Mouse (Mus musculus) kidney, postnatal 36 days (tissue): ENCODE data around the gene Wdtc1.

ENCODE experiments used
- DNase-seq, 2 experiments: peaks; one replicate each; pipeline ENCODE4 v3.0.0; 2021 to 2022; ENCODE audit warnings: mixed read lengths in 2 of 2

Wdtc1 gene

DNA sequence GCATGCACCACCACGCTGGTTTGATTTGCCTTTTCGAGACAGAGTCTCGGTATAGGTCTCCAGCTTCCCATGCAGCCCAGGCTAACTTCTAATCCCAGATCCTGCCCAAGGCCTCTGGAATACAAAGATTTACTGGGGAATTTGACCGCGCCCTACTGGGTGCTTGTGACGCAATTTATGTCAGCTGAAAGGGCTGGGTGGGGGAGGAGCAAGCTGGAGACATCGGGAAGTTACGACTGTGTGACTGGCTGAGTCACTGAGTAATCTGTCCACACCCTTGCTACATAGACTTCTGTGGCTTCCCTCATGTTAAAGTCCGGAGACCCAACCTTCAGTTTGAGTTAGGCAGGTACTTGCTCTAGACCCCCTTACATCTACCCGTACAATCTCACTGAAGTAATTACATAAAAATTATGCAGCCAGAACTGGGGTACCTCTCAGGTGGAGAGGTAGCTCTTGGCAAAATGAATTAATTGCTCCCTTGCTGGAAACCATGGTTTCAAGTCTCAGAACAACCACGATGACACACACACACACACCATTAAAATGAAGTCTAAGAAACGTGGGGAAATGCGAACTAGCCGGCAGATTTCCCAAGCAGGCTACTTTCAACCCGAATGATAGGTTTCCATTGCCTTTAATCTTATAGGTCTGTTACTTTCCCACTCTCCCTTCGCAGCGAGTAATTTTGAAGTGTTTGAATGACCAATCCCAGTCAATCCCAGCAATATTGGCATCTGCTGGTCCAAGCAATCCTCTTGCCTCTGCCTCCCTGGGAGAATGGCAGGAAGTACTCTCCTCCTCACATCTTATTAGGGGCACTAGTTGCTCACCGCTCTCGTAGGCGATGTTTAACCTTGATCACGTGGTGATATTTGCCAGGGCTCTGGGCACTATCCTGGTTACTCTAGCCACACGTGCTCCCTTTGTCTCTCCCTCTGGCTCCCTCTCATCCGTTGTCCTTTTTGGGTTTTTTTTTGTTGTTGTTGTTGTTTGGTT lies at the start of gene Wdtc1:
Gene Wdtc1, minus strand, starts transcription at position 115 of the 999 bp plus-strand sequence.
- DNase-seq: no peak

DNA sequence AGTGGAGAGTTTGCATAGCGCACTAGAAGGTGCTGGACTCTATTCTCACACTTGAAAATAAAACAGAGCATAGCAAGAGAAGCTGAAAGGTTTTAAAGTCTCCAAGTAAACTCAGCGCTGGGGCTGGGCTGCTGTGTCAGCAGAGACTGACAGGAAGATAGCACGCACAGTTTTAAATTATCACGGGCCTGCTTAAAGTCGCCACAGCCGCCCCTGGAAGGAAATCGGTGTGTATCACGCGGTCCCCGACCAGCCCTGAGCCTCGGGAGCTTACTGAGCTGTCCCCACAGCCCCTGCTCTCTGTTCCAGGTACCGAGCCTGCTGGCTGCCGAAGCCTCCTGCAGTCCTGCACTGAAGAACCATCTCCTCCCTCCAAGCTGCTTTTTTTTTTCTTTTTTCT lies 48.7 kb upstream of the Wdtc1 start:
- DNase-seq: no peak

DNA sequence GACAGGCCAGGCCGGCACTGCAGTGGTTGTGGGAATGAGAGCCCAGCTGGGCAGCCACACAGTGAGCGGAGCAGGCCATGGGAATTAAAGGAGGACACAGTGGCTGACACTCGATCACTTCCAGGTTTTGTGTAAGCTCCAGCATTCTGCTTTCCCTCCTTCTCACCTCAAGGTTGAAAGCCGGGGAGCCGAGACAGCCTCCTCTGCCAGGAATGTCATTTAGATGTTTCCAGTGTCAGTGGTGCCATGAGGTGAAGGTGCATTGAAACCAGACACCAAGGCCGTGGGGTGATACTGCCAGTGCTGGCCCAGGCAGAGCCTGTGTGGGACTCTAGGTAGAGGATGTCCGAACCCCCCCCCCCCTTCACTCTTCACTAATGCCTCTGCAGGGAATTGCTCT lies 46.8 kb upstream of the Wdtc1 start:
- no peak for DNase-seq

DNA sequence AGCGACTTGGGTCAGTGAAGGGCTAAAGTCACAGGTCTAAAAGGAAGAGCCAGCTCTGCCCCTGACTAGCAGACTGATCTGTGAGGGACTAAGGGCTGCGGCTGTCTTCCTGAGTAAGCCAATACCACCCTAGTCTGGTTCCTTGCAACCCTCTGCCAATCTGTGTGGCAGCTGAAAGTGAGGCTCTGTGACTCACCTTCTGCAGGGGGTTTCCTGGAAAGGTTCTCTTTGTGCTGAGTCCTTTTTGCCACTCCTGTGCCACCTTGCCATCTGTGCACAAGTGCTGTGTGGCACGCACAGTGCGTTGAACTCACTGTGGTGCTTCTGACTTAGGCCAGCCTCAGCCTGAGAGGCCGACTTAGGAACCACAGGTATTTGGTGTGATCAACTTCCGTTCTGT lies 46.2 kb upstream of the Wdtc1 start:
- no peak for DNase-seq

DNA sequence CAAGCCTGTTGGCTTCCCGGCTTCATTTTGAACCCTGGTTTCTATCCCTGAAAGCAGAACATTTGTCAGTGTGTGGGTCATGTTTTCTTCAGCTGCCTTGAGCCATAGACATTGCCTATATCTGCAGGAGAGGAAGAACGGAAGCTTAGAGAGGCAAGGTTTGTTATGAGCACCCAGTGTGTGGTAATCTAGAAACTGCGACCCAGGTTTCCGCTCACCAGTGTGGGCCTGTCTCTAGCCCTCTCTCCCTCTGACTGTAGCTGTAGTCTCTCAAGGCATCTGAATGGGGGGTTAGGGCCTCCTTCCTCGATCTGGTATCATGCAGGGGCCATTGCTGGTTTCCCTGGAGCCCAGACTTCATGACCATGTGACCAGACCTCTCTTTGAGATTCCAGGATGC lies 45.3 kb upstream of the Wdtc1 start:
- no peak for DNase-seq

DNA sequence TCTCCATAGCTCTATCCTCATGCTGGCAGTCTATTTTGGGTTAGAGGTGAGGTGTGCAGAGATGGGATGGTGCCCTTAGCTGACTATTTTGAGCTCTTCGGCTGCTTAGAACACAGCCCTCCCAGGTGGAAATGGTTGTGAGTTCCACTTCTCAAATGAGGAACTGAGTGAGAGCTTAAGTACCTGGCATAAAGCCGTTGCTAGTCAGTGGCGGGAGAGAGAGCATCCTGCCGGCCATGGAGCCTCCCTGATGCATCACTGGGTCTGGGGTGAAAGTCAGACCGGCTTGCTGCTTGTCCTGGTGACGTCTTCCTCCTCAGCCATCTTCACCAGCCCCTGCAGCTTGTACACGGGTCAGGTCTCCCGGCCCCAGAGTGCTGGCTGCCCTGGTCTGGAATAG lies 44.7 kb upstream of the Wdtc1 start:
- DNase-seq: no peak

DNA sequence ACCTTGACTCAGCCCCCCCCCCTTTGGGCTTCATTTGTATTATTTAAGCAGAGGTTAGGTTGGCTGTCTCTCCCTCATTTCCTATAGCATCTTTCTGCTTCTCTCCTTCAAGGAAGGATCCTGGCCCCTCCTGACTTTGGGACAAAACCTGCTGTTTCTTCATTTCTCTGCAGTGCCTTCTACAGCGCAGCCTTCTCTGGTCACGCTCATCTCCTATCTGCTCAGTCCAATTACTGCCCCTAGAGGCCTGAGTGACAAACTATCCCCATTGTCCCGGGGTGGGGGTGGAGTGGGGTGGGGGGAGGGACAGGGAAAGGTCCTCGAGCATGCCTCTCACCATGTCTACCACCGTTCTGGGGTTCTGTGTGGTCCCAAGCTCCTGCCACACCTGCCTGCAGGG lies 44.0 kb upstream of the Wdtc1 start:
- DNase-seq: no peak

DNA sequence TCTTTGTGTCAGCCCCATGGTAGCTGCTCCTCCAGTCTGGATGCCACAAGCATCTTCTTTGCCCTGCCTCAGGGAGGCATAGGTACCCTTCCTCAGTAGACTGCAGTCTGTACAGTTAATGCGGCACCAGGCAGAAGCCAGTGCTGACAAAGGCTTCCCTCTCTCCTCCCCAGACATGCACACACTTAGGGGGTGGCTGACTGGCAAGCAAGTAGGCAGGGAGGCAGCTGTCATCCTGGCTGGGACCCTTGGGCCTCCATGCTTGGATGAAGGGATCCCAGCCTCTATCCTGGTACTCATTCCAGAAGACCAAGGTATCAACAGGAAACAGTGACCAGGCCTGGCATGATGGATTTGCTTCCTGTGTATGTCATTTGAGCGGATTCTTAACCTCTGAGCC lies 42.8 kb upstream of the Wdtc1 start:
- DNase-seq: no peak

DNA sequence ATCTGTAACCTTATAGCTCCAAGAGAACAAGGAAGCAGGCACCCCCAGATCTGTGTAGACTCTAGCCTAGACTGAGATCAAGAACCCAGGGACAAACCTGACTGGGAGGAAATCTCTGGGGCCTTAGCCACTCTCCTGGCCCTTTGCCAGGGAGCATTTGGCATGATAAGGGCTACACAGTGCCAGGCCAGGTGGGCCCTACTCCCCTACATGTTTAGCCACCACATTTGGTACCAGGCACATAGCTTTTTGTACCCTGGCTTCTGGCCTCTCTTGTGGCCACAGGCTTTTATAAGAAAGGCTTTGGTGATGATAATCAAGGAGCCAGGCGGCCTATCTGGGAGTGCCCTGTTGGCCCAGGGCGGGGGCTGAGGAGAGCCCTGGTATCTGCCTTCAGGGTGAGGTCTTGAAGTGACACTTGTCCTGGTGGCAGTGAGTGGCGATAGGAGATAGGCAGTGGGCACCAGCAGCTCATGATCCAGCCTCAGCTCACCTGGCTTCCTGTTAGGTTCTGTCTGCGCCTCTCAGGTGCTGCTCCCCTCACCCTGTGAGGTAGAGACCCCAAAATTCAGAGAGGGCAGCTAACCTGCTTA lies 41.8 kb upstream of the Wdtc1 start:
- DNase-seq: no peak

DNA sequence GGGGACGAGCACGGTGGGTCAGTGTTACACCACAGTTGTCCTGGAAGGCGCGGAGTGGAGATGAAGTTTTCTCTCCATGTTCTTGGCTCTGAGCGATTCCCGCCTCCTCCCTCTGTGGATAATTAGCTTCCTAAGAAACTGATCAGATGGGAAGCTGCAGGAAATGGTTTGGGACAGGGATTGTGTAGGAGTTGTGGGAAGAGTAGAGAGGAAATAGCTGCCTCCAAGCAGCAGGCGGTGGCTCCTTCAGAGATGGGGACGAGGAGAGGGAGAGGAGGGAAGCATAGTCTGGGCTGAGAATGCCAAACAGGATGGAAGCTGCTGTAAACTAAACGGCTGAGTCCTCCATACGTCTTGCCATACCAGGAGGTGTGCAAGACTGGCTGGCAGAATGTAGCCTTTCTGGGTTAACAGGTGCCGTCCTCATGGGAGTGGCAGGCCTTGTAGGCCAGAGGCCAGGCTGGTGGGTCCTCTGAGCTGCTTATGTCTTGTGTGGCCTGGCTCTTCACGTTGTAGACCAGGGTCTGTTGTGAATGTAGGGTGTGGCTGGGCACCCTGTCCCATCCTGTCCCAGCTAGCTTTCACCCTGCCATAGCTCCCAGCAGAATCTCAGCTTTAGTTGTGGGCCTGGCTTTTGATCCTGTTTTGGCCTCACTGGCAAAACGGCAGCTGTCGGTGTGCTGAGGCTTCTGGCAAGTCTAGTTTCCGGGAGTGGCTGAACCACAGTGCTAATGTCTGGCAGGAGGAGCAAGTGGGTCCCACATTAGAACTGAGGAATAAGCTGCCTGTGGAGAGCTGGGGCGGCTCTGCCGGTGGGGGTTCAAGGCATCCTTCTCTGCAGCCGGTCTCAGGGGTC lies 38.1 kb upstream of the Wdtc1 start:
- DNase-seq: no peak

DNA sequence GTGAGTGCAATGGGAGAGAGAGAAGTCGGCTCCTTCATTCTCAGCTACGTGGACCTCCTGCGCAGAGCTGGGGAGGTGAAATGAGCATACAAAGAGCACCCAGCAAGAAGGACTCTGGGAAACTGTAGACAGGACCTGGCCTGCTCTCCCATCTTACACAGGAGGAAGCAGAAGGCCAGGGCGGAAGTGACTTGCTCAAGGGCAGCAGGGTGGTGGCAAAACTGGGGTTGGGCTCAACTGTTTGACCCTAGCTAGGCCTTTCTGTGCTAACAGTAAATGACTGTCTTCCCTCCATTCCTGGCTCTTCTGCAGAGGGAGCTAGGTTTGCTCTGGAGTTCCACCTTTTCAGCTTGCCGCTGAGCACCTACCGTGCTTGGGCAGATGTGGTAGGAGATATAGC lies 37.3 kb upstream of the Wdtc1 start:
- no peak for DNase-seq

DNA sequence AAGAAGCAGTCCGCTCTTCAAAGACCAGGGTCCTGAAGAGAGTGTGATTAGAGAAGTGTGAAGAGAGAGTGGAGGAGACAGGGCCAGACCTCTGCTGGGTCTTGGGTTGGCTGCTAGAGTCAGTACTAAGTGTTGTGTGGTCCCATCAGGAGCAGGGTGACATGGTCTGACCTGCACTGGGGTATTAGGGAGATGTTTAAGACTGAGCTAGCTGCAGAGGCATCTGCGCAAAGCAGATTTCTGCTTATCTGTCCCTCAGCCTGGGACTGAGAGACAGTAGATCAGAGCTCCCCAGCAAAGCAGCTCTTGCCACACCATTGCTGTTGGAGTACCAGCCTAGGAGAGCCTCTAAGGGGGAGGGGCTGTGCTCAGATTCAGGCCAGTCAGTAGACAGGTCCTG lies 36.8 kb upstream of the Wdtc1 start:
- DNase-seq: no peak

DNA sequence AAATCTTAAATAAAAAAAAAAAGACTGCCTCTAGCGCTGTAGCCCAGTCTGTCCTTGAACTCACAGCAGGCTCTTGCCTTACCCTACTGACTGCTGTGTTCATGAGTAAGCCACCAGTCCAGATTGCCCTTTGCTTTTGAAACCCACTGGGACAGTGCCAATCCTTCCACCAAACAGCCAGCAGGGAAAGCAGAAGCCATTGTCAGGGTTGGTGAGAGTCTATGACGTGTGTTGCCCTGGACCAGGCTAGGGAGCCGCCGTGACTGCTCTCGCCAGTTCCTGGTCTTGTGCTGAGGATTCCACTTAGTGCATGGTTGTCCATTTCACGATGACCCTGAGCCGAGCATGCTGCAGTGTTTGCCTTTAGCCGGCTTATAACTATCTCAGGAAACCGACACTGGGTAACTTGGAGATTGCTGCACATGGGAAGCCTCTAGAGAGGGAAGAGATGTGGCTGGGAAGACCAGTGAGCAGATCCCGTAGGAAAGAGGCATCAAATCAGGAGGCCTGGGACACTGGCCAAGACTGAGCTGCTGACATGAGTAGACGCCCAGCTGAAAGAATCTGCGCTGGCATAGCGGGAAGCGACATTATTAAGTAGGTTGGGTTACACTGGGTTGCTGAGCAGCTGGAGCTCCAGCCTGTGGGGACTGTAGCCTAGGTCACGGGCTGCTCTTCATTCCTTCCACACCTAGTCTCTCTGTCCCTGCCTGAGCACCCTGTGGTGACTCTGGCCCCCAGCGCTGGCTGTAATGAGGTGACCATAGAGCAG lies 35.7 kb upstream of the Wdtc1 start:
- peak; percentile 57 to 68 for DNase-seq

DNA sequence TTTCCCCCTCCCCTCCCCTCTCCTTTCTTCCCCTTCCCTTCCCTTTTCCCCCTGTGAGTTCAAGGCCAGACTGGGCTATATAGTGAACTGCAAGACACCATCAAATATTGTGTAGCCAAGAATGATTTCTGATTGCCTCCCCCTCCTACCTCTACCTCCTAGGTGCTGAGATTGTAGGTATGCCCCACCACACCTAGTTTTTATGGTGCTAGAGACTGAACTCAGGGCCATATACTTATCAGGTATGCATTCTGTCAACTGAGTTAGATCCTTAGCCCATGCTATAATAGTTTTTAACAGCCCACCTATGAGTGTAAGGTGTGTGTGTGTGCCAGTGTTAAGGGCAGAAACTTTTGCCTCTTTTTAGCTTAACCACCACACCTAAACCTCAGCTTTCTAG lies 33.8 kb upstream of the Wdtc1 start:
- DNase-seq: no peak

DNA sequence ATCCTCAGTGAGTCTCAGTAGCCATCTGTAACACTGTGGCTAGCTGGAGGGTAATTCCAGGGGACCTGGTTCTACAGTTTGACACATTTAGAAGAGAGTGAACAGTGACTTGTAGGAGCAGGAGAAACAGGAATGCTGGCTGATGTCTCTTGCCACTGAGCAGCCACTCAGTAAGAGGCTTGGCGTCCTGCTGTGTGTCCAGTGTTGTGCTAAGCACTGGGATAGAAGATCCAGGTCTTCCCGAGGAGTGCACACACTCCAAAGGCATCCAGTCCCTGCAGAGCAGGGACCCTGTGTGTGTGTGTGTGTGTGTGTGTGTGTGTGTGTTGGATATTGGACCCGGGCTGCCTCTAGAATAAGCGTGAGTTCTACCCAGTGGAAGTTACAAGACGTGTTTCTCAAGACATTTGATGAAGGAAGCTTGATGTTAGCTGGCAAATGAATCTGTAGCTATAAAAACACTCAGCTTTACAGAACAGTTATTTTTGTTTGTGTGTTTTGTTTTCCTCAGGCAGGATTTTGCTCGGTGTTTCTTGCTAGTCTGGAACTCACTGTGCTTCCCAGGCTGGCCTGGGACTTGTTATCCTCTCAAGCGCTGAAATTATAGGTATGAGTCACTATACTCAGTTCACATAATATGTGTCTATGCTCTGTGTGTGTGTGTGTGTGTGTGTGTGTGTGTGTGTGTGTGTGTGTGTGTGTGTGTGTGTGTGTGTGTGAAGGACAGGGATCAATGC lies 32.9 kb upstream of the Wdtc1 start:
- DNase-seq: no peak

DNA sequence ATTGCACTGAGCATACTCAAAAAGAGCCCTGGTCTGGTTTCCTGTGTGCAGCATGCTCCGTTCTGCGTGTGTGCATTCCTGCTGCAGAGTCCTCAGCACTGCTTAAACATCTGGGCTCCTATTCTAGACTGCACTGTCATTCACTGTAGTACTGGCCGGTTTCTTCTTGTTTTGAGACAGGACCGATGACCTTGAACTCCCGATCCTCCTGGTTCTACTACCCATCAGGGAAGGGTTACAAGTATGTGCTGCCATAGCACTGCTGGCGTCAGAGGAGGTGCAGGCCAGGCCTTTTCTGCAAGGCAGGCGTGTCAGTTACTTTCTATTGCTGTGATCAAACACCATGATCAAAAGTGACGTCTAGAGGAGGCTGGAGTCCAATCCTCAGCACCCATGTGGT lies 27.9 kb upstream of the Wdtc1 start:
- no peak for DNase-seq

DNA sequence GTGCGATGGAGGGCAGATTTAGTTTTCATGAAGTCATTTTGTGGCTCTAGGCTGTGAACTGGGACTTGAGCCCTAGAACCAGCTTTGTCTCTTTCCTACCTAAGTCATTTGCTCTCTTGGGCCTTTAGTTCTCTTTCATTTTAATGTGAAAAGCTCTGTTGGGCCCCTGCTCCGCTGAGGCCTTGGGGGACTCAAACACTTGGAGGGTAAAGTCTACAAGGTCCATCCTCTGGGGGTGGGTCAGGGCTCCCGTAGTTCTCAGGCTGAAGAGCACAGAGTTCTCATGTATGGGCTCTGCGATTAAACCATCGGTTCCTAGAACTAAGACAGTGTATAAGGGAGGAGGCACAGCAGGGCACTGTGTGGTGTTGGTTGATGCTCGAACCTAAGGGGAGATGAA lies 27.3 kb upstream of the Wdtc1 start:
- DNase-seq: no peak

DNA sequence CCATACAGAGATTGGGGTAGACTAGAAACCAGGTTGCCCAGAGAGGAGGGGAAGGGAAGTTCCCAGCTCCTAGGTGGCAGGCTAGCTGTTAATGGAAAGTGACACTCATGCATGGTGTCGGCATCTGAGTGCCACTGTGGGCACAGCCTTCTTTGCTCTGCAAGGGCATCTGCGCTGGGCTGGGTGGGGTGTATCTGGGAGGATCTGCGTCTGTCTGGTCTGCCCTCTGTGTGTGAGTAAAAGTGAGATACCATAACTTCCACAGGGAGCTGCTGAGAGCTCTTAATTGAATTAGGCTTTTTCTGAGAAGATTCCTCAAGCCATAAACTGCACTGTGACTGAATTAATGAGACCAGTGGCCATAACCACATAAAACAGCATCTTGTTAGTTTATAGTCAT lies 26.6 kb upstream of the Wdtc1 start:
- no peak for DNase-seq

DNA sequence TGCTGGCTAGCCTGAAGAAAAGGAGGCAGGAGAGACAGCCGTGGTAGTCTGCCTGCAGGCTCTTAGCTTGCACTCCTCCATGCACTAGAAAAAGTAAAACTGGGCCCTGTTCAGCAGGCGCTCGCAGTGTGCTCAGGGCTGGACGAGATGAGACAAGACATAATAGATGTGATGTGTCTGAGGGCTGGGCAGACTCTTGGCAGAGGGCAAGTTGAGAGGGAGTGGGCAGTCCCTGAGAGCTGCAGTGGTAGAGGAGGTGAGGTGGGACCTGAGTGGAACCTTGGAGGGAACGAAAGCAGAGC lies 25.7 kb upstream of the Wdtc1 start:
- DNase-seq: no peak

DNA sequence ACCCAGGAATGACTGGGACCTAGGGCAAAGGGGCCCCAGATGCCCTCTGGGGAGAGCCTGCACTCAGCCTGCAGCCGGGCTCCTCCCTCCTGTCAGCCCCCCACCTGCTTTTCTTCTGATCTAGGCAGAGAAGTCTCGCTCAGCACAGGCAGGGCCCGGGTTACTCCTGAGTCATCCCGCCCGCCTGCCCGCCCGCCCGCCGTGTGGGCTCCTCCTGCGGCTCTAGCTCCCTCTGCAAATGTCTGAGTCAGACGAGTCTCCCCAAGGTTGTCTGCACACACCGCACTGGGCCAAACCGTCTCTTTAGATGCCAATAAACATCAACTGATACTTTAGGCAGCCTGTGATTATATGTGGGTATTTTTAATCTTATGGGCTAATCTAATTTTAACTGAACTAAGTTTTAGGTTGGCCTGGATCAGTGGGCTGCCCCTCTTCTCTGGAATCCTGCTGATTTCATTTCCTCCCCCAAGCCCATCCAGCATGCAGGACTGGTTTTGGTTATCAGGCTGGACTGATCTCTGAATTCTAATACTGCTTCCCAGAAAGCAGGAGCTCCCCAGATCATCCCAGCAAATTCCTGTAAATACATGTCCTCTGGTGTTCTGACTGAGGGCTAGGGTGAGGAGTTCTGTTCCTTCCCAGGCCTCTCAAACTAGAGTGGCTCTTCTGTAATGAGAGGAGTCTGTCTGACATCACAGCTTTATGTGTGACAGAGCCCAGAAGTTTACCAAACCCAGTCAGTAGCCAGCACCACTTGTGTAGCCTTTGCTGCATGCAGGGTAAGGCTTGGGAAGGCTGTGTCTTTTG lies 25.2 kb upstream of the Wdtc1 start:
- no peak for DNase-seq
